Mouse (Mus musculus): ENCODE measurements around the gene Pagr1a. TPM values are rescaled to one million over a fixed set of nuclear protein-coding genes. Genes with fewer than 3 reads are reported as not detected.
A peak's percentile ranks its signal among the peaks of the same experiment; 100 is the strongest.

The Pagr1a gene
- polyA plus RNA-seq, 1 experiment from 2014 or later = 62.5 TPM

- no peak for ATAC-seq (ENCODE audit: insufficient read depth, low FRiP score, low read depth)
- Histone ChIP-seq H3K9me3 (no peaks in the 10 kb centered on the region), H3K9ac (no peak overlapping the region), H3K27ac (no peak overlapping the region), H3K4me1 (peaks cover 29% of the 10 kb centered on the region), H3K4me3 (replicated peaks) (no peak overlapping the region), H3K4me2 (no peak overlapping the region), H3K27me3 (replicated peaks) (no peaks in the 10 kb centered on the region), H3K36me3 (peaks cover 12% of the 10 kb centered on the region)
- 89% methylated on average over 2 of the region's 2 CpGs for WGBS
These were observed 6.1 kb downstream of the Pagr1a start for GRCm38 (mm10) chr7:127011051-127011450.

- Histone ChIP-seq H3K4me3 (replicated peaks) (no peak overlapping the region), H3K27ac (peak overlapping the region; percentile 95), H3K4me2 (peak overlapping the region; percentile 9; the same call in 1 of the 2 replicates), H3K9me3 (no peaks in the 10 kb centered on the region), H3K9ac (no peak overlapping the region), H3K4me1 (peaks cover 20% of the 10 kb centered on the region), H3K27me3 (replicated peaks) (no peaks in the 10 kb centered on the region), H3K36me3 (peaks cover 8% of the 10 kb centered on the region)
- ATAC-seq (ENCODE audit: insufficient read depth, low FRiP score, low read depth) = no peak
- 80% methylated on average over 17 of the region's 17 CpGs for WGBS
These were observed 7.7 kb downstream of the Pagr1a start for GRCm38 (mm10) chr7:127009307-127010085.

GRCm38 (mm10) chr7:127008239-127009019 is 8.7 kb downstream of the Pagr1a start:
- peaks cover 8% of the 10 kb centered on the region for H3K36me3 ChIP-seq
- 37% methylated on average over 9 of the region's 9 CpGs for WGBS
- no peaks in the 10 kb centered on the region for H3K27me3 ChIP-seq (replicated peaks)
- no peak overlapping the region for H3K9ac ChIP-seq
- peak; percentile 92 for ATAC-seq (ENCODE audit: insufficient read depth, low FRiP score, low read depth)
- no peak overlapping the region for H3K4me3 ChIP-seq (replicated peaks)
- peak overlapping the region; percentile 37 for H3K4me2 ChIP-seq
- H3K9me3 ChIP-seq = no peaks in the 10 kb centered on the region
- peak overlapping the region; percentile 95 for H3K27ac ChIP-seq
- H3K4me1 ChIP-seq = peaks cover 15% of the 10 kb centered on the region

GRCm38 (mm10) chr7:127007313-127008024 is 9.7 kb downstream of the Pagr1a start:
- peak overlapping the region; percentile 95; the same call in 1 of the 2 replicates for H3K27ac ChIP-seq
- no peak for ATAC-seq (ENCODE audit: insufficient read depth, low FRiP score, low read depth)
- H3K36me3 ChIP-seq = no peaks in the 10 kb centered on the region
- 86% methylated on average over 6 of the region's 6 CpGs for WGBS
- no peak overlapping the region for H3K4me2 ChIP-seq
- H3K4me3 ChIP-seq (replicated peaks) = no peak overlapping the region
- no peak overlapping the region for H3K9ac ChIP-seq
- peaks cover 15% of the 10 kb centered on the region for H3K4me1 ChIP-seq
- no peaks in the 10 kb centered on the region for H3K27me3 ChIP-seq (replicated peaks)
- no peaks in the 10 kb centered on the region for H3K9me3 ChIP-seq

- no peak overlapping the region for H3K9ac ChIP-seq
- no peaks in the 10 kb centered on the region for H3K9me3 ChIP-seq
- no peaks in the 10 kb centered on the region for H3K27me3 ChIP-seq (replicated peaks)
- no peak for ATAC-seq (ENCODE audit: insufficient read depth, low FRiP score, low read depth)
- no peak overlapping the region for H3K27ac ChIP-seq
- WGBS = 79% methylated on average over 4 of the region's 4 CpGs
- H3K4me3 ChIP-seq (replicated peaks) = no peak overlapping the region
- H3K36me3 ChIP-seq = no peaks in the 10 kb centered on the region
- no peak overlapping the region for H3K4me2 ChIP-seq
- peaks cover 12% of the 10 kb centered on the region for H3K4me1 ChIP-seq
These were observed 12.9 kb downstream of the Pagr1a start for GRCm38 (mm10) chr7:127004122-127004875.

GRCm38 (mm10) chr7:127003620-127004019 is 13.5 kb downstream of the Pagr1a start:
- WGBS = 83% methylated on average over 5 of the region's 5 CpGs
- no peak for ATAC-seq (ENCODE audit: insufficient read depth, low FRiP score, low read depth)
- no peak overlapping the region for H3K4me3 ChIP-seq (replicated peaks)
- no peak overlapping the region for H3K27ac ChIP-seq
- H3K9ac ChIP-seq = no peak overlapping the region
- no peaks in the 10 kb centered on the region for H3K36me3 ChIP-seq
- H3K4me1 ChIP-seq = peaks cover 5% of the 10 kb centered on the region
- H3K9me3 ChIP-seq = no peaks in the 10 kb centered on the region
- H3K4me2 ChIP-seq = no peak overlapping the region
- no peaks in the 10 kb centered on the region for H3K27me3 ChIP-seq (replicated peaks)

- ATAC-seq (ENCODE audit: insufficient read depth, low FRiP score, low read depth) = no peak
- H3K36me3 ChIP-seq = 0 out of 2 replicates have a peak, but pooled peaks cover 5% of the 10 kb centered on the region
These were observed 17.6 kb downstream of the Pagr1a start for GRCm38 (mm10) chr7:126999568-126999967.

GRCm38 (mm10) chr7:126996449-126996848 is 20.7 kb downstream of the Pagr1a start:
- 79% methylated on average over 4 of the region's 4 CpGs for WGBS
- Histone ChIP-seq H3K4me3 (replicated peaks) (no peak overlapping the region), H3K27ac (no peak overlapping the region), H3K9me3 (no peaks in the 10 kb centered on the region), H3K9ac (no peak overlapping the region), H3K4me2 (no peak overlapping the region), H3K4me1 (no peaks in the 10 kb centered on the region), H3K27me3 (replicated peaks) (no peaks in the 10 kb centered on the region), H3K36me3 (0 out of 2 replicates have a peak, but pooled peaks cover 5% of the 10 kb centered on the region)
- ATAC-seq (ENCODE audit: insufficient read depth, low FRiP score, low read depth) = no peak

More at GRCm38 (mm10) chr7:126999568-126999967, 17.6 kb downstream of the Pagr1a start:
- H3K4me1 ChIP-seq = no peaks in the 10 kb centered on the region
- H3K27ac ChIP-seq = no peak overlapping the region
- H3K4me2 ChIP-seq = no peak overlapping the region
- H3K9me3 ChIP-seq = no peaks in the 10 kb centered on the region
- no peak overlapping the region for H3K9ac ChIP-seq
- H3K4me3 ChIP-seq (replicated peaks) = no peak overlapping the region
- no peaks in the 10 kb centered on the region for H3K27me3 ChIP-seq (replicated peaks)
- WGBS = 70% methylated on average over 10 of the region's 10 CpGs

GRCm38 (mm10) chr7:126988816-126989215 is 28.3 kb downstream of the Pagr1a start:
- ATAC-seq (ENCODE audit: insufficient read depth, low FRiP score, low read depth) = no peak
- Histone ChIP-seq H3K36me3 (no peaks in the 10 kb centered on the region), H3K9ac (no peak overlapping the region), H3K4me1 (no peaks in the 10 kb centered on the region), H3K9me3 (no peaks in the 10 kb centered on the region), H3K4me3 (replicated peaks) (no peak overlapping the region), H3K27ac (no peak overlapping the region), H3K27me3 (replicated peaks) (no peaks in the 10 kb centered on the region), H3K4me2 (no peak overlapping the region)
- 70% methylated on average over 8 of the region's 8 CpGs for WGBS

- Histone ChIP-seq H3K4me2 (no peak overlapping the region), H3K36me3 (no peaks in the 10 kb centered on the region), H3K9me3 (no peaks in the 10 kb centered on the region), H3K4me1 (no peaks in the 10 kb centered on the region), H3K27me3 (replicated peaks) (no peaks in the 10 kb centered on the region), H3K4me3 (replicated peaks) (no peak overlapping the region), H3K9ac (no peak overlapping the region), H3K27ac (no peak overlapping the region)
- 0 out of 2 replicates have a peak, but pooled peaks have one; percentile 54 for ATAC-seq (ENCODE audit: insufficient read depth, low FRiP score, low read depth)
- 40% methylated on average over 9 of the region's 9 CpGs for WGBS
These were observed 30.8 kb downstream of the Pagr1a start for GRCm38 (mm10) chr7:126986319-126986718.
